Mouse (Mus musculus) brain, embryonic 18.5 days (tissue): ENCODE measurements around the gene Cd300lf.

Source experiments
- DNase-seq: peaks from one replicate; pipeline ENCODE4 v3.0.0-alpha.2; 2012; ENCODE audit warnings: low read depth, low spot score

Gene Cd300lf

DNA sequence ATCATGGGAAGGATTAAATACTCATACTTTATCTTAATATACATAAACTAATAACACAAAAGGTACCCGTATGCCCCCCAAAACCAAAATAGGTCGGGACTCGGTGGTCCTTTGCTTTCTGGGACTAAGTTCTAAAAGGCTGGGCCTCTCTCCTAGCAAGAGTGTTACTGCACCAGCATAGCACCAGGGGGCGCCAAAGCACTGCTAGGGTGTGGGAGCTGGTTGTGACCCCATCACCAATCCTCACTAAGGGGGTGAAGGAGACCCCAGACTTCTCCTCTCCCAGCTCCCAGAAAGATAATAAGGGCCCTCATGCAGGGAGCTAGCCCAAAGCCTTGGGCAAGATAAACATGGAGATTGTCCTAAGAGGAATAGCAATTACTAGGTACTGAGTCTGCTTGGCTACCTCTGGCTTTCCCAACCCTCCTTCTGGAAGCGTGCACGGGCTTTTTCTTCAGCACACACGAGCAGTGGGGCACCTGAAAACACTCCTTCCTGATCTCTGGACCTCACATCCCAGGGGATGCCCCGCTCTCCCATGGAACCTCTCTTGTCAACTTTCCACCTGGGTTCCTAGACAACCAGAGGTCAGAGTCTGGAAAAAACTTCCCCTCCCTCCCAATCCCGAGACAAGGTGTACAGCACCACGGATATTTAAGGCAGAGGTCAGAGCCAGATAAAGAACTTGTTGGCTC, 27.2 kb upstream of the Cd300lf start:
- no peak for DNase-seq

DNA sequence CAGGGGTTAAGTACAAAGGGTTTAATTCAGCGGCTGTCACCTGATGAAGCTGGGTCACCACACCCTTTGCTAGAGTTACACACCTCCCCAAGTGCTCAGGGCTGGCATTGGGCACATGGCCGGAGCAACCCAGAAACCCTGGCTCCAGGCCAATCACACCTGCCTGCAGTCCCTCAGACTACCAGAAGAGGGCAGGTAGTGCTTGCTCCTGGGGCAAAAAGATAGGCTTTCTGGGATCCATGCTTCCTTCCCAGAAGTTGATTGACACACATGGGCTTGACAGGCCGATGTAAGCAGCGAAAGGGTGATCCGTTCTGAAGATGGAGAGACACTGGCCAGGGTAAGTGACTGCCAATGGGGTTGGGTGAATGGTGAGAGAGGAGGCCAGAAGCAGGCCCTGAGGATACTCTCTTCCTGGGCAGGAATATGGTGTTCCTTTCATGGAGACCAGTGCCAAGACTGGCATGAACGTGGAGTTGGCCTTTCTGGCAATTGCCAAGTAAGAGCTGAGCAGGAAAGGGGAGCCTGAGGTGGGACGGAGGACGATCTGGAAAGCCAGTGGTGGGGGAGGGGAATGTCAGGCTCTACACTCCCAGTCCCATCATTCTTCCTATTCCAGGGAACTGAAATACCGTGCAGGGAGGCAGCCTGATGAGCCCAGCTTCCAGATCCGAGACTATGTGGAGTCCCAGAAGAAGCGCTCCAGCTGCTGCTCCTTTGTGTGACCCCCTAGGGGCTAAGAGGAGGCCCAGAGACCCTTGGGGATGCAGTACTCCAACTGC, 26.4 kb upstream of the Cd300lf start:
- DNase-seq = no peak

GRCm38 (mm10) chr11:115157933-115158719, 24.3 kb upstream of the Cd300lf start:
- no peak for DNase-seq

DNA sequence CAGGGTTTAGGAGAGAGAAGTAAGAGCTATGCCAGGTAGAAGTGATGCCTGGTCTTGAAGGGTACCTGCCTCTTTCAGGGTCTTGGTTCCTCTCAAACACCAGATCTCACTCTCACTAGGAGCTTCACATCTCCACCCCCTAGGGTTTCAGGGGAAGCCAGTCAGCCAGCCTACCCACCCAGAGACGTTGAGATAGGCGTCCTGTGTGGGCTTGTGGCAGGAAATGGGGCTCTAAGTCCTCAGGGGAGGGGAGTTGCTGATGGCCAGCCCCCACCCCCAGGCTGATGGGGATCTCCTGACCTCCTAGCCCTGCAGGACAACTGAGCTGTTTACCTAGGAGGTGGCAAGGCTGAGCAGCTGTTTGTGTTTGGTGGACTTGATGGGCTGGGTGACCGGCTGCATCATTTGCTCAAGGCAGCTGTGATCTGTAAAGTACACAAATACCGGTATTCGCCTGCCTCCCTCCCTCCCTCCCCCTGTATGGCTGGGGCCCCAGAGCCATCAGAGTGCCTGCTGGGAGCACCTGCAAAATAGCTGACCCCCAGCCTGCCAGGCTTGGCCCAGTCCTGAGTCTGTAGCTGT, 21.4 kb upstream of the Cd300lf start:
- DNase-seq = no peak

DNA sequence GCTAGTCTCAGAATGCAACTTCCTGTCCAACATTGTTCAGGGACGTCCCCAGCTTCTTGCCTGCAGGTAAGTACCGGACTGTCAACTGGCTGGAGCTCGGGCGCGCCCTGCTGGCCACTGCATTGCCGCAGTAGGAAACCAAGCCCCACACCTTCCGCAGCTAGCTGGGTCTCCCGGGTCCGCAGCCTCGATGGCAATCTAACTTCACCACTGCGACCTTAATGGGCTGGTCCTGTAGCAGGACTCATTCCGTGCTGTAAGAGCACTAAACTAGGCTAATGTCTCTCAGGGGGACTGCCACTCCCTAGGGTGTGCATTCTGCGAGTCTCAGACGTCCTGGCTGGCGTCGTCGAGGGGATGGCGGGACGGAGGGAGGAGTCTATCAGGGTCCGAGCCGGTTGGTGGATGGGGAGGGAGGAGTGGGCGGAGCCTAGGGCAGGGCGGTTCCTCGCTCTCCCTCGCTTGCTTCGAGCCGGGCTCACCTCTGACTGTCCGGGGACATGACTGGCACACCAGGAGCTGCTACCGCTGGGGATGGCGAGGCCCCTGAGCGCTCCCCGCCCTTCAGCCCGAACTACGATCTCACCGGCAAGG, 20.0 kb upstream of the Cd300lf start:
- DNase-seq = no peak

GRCm38 (mm10) chr11:115153088-115153487, 19.3 kb upstream of the Cd300lf start:
- no peak for DNase-seq

GRCm38 (mm10) chr11:115151755-115152429, 18.1 kb upstream of the Cd300lf start:
- no peak for DNase-seq

DNA sequence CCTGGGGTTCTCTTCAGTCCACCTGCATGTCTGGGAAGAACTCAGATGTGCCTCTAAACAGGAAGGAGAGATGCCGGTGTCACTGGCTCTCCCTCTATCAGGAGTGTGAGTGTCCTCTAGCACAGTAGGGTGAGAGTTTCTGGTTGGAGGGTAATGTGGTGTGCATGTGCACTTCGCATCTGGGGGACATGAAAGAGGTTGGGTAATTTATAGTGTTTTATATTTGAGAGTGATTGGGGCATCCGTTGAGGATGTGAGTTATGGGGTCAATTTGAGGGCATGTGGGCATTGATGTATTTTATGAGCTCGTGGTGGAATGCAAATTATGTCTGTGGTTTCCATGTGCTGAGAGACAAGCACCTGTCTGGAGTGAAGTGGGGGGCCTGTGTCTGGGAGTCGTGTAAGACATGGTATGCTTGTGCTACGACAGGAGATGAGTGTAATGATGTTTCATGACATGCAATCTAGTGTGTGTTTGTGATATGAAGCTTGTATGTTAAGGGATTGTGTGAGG, 17.0 kb upstream of the Cd300lf start:
- DNase-seq = no peak

- no peak for DNase-seq
Measured at GRCm38 (mm10) chr11:115147813-115148212, 14.0 kb upstream of the Cd300lf start.

GRCm38 (mm10) chr11:115141970-115142369, 8.2 kb upstream of the Cd300lf start:
- no peak for DNase-seq

GRCm38 (mm10) chr11:115138597-115139262, 4.9 kb upstream of the Cd300lf start:
- no peak for DNase-seq

- no peak for DNase-seq
Measured at GRCm38 (mm10) chr11:115131768-115132381, 1.9 kb downstream of the Cd300lf start.

DNA sequence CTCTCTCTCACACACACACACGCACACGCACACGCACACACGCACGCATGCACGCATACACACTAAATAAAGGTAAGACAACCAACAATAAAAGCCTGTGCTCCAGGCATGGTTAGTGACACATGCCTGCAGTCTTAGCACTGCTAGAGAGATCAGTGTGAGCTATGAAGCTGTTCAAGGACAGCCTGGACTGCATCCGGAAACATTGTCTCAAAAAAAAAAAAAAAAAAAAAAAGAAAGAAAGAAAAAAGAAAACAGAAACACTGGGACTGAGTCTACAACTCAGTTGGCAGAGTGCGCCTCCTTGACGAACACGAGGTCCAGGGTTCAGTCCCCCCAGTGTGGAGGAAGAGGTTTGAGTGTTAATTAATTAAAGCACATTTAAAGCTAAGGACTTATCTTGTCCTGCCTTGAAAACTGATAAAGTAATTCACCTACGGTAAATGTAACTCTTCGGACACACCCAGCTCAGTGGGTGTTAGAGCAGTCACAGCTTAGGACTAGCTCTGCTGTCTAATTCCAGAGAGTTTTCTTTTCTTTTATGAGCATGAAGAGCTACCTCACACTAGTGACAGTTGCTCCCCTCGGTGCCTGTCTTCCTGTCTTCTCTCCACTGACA, 4.2 kb downstream of the Cd300lf start:
- DNase-seq = no peak

DNA sequence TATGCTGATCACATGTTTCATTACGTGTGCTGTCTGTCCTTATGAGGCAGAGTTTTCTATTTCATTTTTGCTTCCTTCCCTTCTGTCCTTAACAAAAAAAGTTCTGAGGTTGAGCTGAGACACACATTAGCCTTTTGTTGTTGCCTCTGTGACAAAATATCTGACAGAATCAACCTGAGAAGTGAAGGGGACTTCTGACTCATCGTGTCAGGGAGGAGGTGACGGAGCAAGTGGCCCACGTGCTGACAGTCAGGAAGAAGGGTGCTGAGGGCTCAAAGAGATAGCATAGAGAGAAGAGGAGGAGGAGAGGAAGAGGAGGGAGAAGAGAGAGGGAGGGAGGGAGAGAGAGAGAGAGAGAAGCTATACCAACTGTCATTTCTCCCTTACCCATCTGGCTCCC, 5.3 kb downstream of the Cd300lf start:
- no peak for DNase-seq

DNA sequence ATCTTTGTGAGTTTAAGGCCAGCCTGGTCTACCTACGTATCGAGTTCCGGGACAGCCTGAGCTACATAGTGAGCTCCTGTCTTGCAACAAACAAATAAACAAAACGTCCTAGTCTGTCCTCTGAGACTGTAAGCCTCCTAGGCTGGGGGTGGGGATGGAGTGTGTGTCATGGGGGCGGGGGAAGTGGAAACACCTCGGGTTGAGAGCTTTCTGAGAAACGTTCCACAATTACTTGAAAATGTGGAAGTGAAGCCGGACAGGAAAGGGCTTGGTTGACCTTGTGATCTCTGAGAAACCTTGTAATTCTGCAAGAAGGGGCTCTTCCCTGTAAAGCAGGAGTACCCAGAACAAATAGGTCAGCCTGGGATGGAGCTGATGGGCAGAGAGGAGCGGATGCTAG, 14.4 kb downstream of the Cd300lf start:
- no peak for DNase-seq

DNA sequence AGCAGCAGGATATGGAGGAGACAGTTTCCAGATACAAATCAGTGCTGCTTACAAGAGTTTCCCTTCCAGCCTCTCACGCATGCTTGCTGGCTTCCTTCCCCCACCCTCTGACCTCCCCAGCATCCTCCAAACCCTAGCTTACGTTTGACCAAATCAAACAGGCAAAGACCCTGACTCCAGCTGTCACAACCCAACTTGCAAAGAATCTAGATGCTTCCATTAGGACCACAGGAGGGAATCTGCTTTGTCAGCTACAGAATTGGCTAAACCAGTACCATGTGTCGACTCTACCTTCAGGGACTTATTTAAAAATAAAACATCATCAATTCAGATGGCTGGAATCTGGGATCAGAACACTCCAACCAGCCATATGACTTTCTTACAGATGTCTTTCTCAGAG, 21.6 kb downstream of the Cd300lf start:
- DNase-seq = no peak

GRCm38 (mm10) chr11:115110271-115110670, 23.5 kb downstream of the Cd300lf start:
- DNase-seq = no peak

DNA sequence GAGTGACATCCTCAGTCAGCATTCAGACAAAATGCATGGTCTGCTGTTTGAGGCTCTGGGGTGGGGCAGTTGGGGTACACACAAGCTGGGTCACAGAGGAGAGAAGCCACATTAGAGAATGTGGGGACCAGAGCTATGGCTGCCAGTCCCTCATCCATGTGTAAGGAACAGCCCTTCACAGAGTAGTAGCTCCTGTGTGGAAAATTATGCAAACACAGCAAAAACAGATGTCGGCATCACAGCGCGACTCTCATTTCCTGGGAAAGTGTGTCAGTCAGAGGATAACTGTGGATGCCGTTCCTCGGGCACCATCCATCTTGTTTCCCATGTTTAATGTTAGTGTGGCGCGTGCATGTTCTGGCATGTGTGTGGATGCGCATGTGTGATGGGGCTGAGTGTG, 25.6 kb downstream of the Cd300lf start:
- no peak for DNase-seq

- no peak for DNase-seq
Measured at GRCm38 (mm10) chr11:115107403-115107916, 26.3 kb downstream of the Cd300lf start.
